Mouse (Mus musculus) brown adipose tissue, adult 24 weeks (tissue): Measurements from ENCODE around the gene Nectin4. TPM values are rescaled to one million over a fixed set of nuclear protein-coding genes. Genes with fewer than 3 reads are reported as not detected.
A peak's percentile ranks its signal among the peaks of the same experiment; 100 is the strongest.

ENCODE experiments used
- H3K27ac ChIP-seq: fragments of 200-500 bp; replicated peaks from 2 replicates; pipeline ENCODE4 v1.5.1; 2012; ENCODE audit warnings: low read depth, mild to moderate bottlenecking, low read length
- H3K4me1 ChIP-seq: fragments of 200-500 bp; 2 replicates; pipeline ENCODE4 v1.6.1; 2012; ENCODE audit warnings: low read length, mixed read lengths; ENCODE audit not compliant: control insufficient read depth, insufficient read depth, insufficient read length
- H3K4me3 ChIP-seq: fragments of 200-500 bp; 2 replicates; pipeline ENCODE4 v1.5.1; 2012; ENCODE audit warnings: low read depth, mild to moderate bottlenecking, low read length, moderate library complexity; ENCODE audit not compliant: insufficient read depth
- polyA plus RNA-seq: library from polyadenylated mRNA; stranded (reverse); fragments of >200 nt; gene quantifications from 2 replicates; pipeline ENCODE4 v1.2.4, GENCODE M21; 2012; ENCODE audit not compliant: missing spikeins, insufficient read depth, insufficient read length

Nectin4 gene
- polyA plus RNA-seq, 1 experiment, result not detected

DNA sequence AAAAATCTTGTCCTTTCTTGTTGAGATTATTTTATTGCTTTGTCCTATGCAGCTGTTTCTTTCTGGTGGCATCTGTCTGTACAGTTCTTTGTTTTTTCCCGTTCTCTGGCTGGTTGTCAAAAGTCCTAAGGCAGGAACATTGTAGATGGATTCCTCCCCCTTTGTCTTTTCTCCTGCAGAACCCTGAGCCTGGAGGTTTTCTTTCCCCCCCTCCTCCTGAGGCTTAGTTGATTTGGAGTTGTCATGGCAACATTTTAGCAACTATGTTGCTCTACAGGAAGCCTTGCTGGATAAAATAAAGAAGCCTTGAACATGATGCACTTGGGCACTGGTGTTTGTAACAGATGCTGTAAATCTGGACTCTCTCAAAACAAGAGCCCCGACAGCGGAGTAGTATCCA is 42.5 kb downstream of the Nectin4 start:
- Histone ChIP-seq H3K4me3 (peak overlapping the region; percentile 88), H3K27ac (peak overlapping the region; percentile 28; the same call in 1 of the 2 replicates), H3K4me1 (peaks cover 7% of the 10 kb centered on the region; the same call in 1 of the 2 replicates)

- Histone ChIP-seq H3K4me3 (no peak overlapping the region), H3K27ac (no peak overlapping the region), H3K4me1 (peaks cover 7% of the 10 kb centered on the region; the same call in 1 of the 2 replicates)
Measured at GRCm38 (mm10) chr1:171413608-171414007, 43.7 kb downstream of the Nectin4 start.

GRCm38 (mm10) chr1:171418660-171419059 is 48.8 kb downstream of the Nectin4 start, which contains the start of gene Tstd1:
Tstd1 (plus strand) TSS chr1:171418872.
- no peak within 1 kb of the TSS for H3K27ac ChIP-seq

DNA sequence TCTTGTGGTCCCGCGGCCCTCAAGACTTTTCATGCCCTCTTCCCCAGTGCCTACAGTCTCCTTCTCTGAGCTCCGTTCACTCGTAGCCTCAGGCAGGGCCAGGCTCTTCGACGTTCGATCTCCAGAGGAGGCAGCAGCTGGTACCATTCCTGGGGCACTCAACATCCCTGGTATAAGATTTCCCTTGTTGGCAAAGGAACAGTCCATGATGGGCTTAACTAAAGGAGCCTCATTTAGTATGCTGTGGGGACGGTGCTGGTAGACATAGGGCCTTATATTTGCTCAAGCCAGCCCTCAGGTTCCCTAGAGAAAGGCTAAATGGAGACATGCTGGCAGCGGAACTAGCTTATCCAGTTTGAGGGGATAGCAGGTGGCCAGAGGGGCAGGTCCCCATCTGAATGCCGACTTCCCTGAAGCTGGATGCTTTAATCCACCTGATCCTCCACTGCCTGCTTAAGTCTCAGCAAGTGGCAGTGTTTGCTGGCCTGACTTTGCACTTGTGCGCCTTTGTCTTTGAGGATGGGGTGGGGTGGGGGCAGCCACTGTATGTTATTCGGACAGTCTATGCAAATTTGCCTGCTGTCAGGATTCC is 49.5 kb downstream of the Nectin4 start:
- H3K27ac ChIP-seq, result no peak overlapping the region
- H3K4me3 ChIP-seq, result no peak overlapping the region
- H3K4me1 ChIP-seq, result no peaks in the 10 kb centered on the region

More at GRCm38 (mm10) chr1:171418660-171419059, 48.8 kb downstream of the Nectin4 start, which contains the start of gene Tstd1:
- Histone ChIP-seq H3K4me1 (0 out of 2 replicates have a peak, but pooled peaks cover 3% of the 10 kb centered on the region), H3K4me3 (no peak within 1 kb of the TSS)

DNA sequence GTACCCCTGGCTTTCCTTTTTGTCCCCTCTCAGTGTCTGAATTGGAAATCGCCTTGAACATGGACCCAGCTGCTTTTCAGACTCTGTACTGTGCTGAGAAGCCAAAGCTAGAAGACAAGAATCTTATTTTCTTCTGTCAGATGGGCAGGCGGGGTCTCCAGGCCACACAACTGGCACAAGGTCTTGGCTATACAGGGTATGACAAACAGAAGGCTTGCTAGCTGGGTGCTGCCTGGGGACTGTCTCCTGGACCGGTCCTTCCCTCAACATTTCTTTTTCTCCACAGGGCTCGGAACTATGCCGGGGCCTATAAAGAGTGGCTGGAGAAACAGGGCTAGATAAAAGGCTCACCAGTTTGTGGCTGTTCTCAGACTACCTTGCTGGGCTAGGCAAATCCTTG is 50.0 kb downstream of the Nectin4 start:
- Histone ChIP-seq H3K4me1 (no peaks in the 10 kb centered on the region), H3K27ac (no peak overlapping the region), H3K4me3 (no peak overlapping the region)

DNA sequence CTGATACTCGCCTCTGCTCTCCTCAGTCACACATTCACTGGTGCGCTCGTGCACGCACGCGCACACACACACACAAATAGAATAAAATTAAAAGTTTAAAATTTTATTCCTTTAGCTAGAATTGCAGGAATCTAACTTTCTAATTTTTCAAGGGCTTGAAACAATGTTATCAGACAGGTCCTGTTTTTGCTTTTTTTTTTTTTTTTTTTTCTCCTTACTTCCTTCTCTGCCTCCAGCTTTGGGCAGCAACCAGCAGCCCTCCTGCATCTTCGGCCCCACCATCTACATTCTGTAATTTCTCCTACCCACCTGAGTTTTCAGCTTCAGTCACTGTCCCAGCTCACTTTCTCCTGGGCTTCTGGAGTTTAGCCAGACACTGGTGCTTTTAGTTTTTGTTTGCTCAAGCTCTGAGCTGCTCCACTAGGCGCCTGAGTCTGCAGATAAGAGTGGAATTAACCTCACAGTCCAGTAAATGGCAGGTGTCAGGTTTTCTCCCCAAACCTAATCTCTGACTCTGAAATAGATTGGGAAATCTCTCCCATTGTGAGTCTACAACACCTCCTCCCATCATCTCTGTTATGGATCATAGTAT is 52.7 kb downstream of the Nectin4 start:
- H3K4me1 ChIP-seq, result no peaks in the 10 kb centered on the region
- no peak overlapping the region for H3K4me3 ChIP-seq

DNA sequence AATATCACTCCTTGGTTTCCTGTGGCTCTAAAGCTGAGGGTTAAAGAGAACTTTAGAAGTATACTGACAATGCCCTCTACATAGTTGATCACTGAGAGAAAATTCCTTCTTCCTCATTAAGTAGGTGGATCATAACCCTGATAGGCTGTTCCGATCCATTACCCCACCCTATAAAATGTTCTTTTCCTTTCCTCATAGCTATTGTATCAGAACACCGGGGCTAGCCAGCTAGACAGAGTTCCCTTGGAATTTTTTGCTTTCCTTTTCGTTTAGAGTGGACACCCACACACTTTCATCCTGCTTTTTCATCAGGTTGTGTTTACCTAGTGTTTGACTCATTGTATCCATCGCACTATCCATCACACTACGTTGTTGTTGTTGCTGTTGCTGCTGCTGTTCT is 54.7 kb downstream of the Nectin4 start:
- Histone ChIP-seq H3K4me3 (no peak overlapping the region), H3K27ac (no peak overlapping the region), H3K4me1 (no peaks in the 10 kb centered on the region)

More for the DNA sequence above, 52.7 kb downstream of the Nectin4 start:
- no peak overlapping the region for H3K27ac ChIP-seq

DNA sequence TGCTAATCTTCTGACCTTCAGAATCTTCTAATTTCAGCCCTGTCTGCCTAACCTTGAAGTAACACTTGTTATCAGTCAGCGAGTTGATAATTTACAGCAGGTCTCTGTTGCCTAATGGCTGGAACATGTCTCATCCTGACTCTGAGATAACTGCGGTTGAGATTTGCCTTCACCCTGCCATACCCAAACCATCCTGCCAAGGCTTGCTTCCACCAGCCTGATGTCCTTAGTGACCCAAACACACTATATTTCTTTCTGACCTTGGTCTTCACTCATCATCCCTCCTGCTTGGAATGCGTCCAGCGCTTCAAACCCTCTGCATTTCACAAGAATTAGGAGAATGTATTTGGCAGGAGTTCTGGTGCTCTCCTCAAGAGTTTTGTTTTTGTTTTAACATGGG is 55.2 kb downstream of the Nectin4 start:
- Histone ChIP-seq H3K4me1 (no peaks in the 10 kb centered on the region), H3K27ac (no peak overlapping the region), H3K4me3 (no peak overlapping the region)

DNA sequence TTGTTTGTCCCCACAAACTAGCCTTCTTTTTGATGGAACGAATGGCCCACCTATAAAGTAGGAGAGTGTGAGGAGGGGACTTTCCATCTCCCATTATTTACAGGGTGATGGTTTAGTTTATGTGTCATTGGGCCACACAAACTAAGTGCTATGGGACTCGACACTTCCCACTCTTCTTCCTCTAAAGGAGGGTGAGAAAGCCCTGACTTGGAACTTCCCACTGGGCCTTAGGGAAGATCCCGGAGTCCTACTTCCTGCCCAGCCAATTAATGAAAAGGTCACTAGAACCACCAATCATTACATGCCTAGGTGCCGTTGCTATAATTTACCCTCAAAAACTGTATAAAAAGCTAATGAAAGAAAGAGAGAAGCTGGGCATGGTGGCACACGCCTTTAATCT is 62.3 kb downstream of the Nectin4 start:
- H3K4me1 ChIP-seq, result no peaks in the 10 kb centered on the region
- H3K4me3 ChIP-seq, result no peak overlapping the region
- no peak overlapping the region for H3K27ac ChIP-seq

- Histone ChIP-seq H3K27ac (no peak overlapping the region), H3K4me3 (no peak overlapping the region)
Measured at GRCm38 (mm10) chr1:171435288-171435814, 65.5 kb downstream of the Nectin4 start.

GRCm38 (mm10) chr1:171435974-171436373 is 66.1 kb downstream of the Nectin4 start:
- H3K4me3 ChIP-seq, result no peak overlapping the region
- H3K4me1 ChIP-seq, result peaks cover under 1% of the 10 kb centered on the region; the same call in 1 of the 2 replicates
- H3K27ac ChIP-seq, result no peak overlapping the region

More at GRCm38 (mm10) chr1:171435288-171435814, 65.5 kb downstream of the Nectin4 start:
- H3K4me1 ChIP-seq, result no peaks in the 10 kb centered on the region

- peak within 1 kb of the TSS; percentile 91 for H3K4me3 ChIP-seq
- peak within 1 kb of the TSS; percentile 99 for H3K27ac ChIP-seq
Measured at GRCm38 (mm10) chr1:171437264-171438013, 67.5 kb downstream of the Nectin4 start, which contains the start of gene F11r. F11r (plus strand) TSS chr1:171437535.

More at GRCm38 (mm10) chr1:171437264-171438013, 67.5 kb downstream of the Nectin4 start, which contains the start of gene F11r:
- H3K4me1 ChIP-seq, result peaks cover 9% of the 10 kb centered on the region
